ENCODE assay signal across 8 mouse cellular contexts in genomic region chr14:21982592-21983310, GRCm38 (mm10). TPM values are rescaled to one million over a fixed set of nuclear protein-coding genes. Genes with fewer than 3 reads are reported as not detected.
DNase-seq lines count a peak whose midpoint lies in the region; ATAC-seq and TF ChIP-seq lines count a peak whose summit lies in the region.

No protein-coding gene starts in this region.

- 13% methylated on average over 38 of the region's 38 CpGs for WGBS in lung, adult 2 months
- WGBS in midbrain, postnatal 0 days = 10% methylated on average over 38 of the region's 38 CpGs

- no peaks in the 10 kb centered on the region for H3K9me3 ChIP-seq in midbrain, postnatal 0 days (ENCODE audit: low read length)

- H3K4me1 ChIP-seq in lung, adult 2 months (ENCODE audit: control insufficient read depth, insufficient read depth, low read length) = peaks cover 3% of the 10 kb centered on the region; the same call in 1 of the 2 replicates
- 0 out of 2 replicates have a peak, but pooled peaks cover 4% of the 10 kb centered on the region for H3K4me1 ChIP-seq in midbrain, postnatal 0 days (ENCODE audit: insufficient read depth, low read length)

- TF ChIP-seq CTCF in lung, adult 2 months (IDR thresholded peaks at IDR 0.05; ENCODE audit: insufficient read depth, low read length) = no peak
- no peak for TF ChIP-seq CTCF in midbrain, postnatal 0 days (IDR thresholded peaks at IDR 0.05)

- H3K4me2 ChIP-seq in midbrain, postnatal 0 days (ENCODE audit: low read depth, low read length, poor library complexity, severe bottlenecking) = peak overlapping the region; percentile 46

- H3K27me3 ChIP-seq in midbrain, postnatal 0 days (ENCODE audit: insufficient read depth, low read length) = peaks cover 13% of the 10 kb centered on the region

- H3K4me3 ChIP-seq in lung, adult 2 months (replicated peaks; ENCODE audit: extremely low read depth, low read depth, low read length) = peak overlapping the region; percentile 54
- H3K4me3 ChIP-seq in midbrain, postnatal 0 days (ENCODE audit: low read depth, low read length) = peak overlapping the region; percentile 26

- no peaks in the 10 kb centered on the region for H3K36me3 ChIP-seq in midbrain, postnatal 0 days (ENCODE audit: insufficient read depth, low read length)

- H3K9ac ChIP-seq in midbrain, postnatal 0 days (replicated peaks; ENCODE audit: low read length, poor library complexity, severe bottlenecking) = peak overlapping the region; percentile 46

- intact Hi-C loops in heart, postnatal 14 days (cut with DNase I) = loop anchor here (10.0 kb wide), 2 partner anchors 832 to 1422 kb away; no protein-coding TSS in a partner anchor

- ATAC-seq in midbrain, postnatal 0 days (ENCODE audit: low FRiP score) = no peak

- peak; percentile 69 for DNase-seq in lung, adult 2 months
- DNase-seq in lung, postnatal 25 days (ENCODE audit: low spot score) = no peak
- peak; percentile 21 for DNase-seq in fibroblast of lung, adult 2 months (ENCODE audit: low read depth)
- DNase-seq in heart, postnatal 14 days = peak; percentile 29 to 45
- peak; percentile 69 to 80 for DNase-seq in kidney, postnatal 4 days
- DNase-seq in midbrain, postnatal 0 days (ENCODE audit: low spot score) = no peak
- no peak for DNase-seq in thymus, adult 18-20 months
- DNase-seq in cerebellum, adult 18-20 months = no peak

- no peak for TF ChIP-seq POLR2A in lung, adult 2 months (IDR thresholded peaks at IDR 0.05; ENCODE audit: borderline replicate concordance, extremely low read depth, low read depth, low read length)

- H3K27ac ChIP-seq in midbrain, postnatal 0 days (ENCODE audit: low read depth, low read length) = peak overlapping the region; percentile 32

RNA-seq across cellular contexts. Expression of gene Zfp503, which starts 6.7 kb away (rescaled TPM):
- 48.6 and 75.9 TPM in 2 replicates for polyA plus RNA-seq in lung, adult 2 months (2012; rRNA removed)
- total RNA-seq in heart, postnatal 14 days (2021) = 1 to 10 TPM; 1.8 to 2.6 TPM
- 9.1 and 10.1 TPM in 2 replicates for total RNA-seq in midbrain, postnatal 0 days (2014; rRNA removed)
- 4.2 and 4.3 TPM in 2 replicates for polyA plus RNA-seq in midbrain, postnatal 0 days (2015; fragmentation: Nextera tagmentation; extraction: Ambion mirVana)

RNA-seq across cellular contexts. Expression of gene Lrmda, which starts 36.8 kb away (rescaled TPM):
- polyA plus RNA-seq in lung, adult 2 months (2012; rRNA removed) = 1.3 and 1.8 TPM in 2 replicates
- total RNA-seq in heart, postnatal 14 days (2021) = 1 to 10 TPM in 1 of 2 experiments, under 1 TPM in 1; 0.76 to 1.0 TPM
- total RNA-seq in midbrain, postnatal 0 days (2014; rRNA removed) = not detected in 2 replicates
- 0.34 and 0.35 TPM in 2 replicates for polyA plus RNA-seq in midbrain, postnatal 0 days (2015; fragmentation: Nextera tagmentation; extraction: Ambion mirVana)

Comparison
In these comparisons a context has a peak if more than half of its experiments do, and no peak if none do; other contexts are left out.
1. DNase-seq: peak in lung, adult 2 months (single experiment), fibroblast of lung, adult 2 months (single experiment), heart, postnatal 14 days (2 of 2) and kidney, postnatal 4 days (2 of 2); none in lung, postnatal 25 days (single experiment), midbrain, postnatal 0 days (single experiment), thymus, adult 18-20 months (0 of 2) and cerebellum, adult 18-20 months (0 of 2).